Mouse (Mus musculus) testis, postnatal 10 days (tissue): ENCODE measurements around the gene Mcat.
"Not testable (repeated sequence)": the region's sequence is repeated elsewhere in the genome, so short reads cannot be mapped to it uniquely, and the experiment has no call there.

ENCODE experiments used
- DNase-seq: peaks from one replicate; pipeline ENCODE4 v3.0.0; 2021; ENCODE audit warnings: low spot score

Gene Mcat

DNA sequence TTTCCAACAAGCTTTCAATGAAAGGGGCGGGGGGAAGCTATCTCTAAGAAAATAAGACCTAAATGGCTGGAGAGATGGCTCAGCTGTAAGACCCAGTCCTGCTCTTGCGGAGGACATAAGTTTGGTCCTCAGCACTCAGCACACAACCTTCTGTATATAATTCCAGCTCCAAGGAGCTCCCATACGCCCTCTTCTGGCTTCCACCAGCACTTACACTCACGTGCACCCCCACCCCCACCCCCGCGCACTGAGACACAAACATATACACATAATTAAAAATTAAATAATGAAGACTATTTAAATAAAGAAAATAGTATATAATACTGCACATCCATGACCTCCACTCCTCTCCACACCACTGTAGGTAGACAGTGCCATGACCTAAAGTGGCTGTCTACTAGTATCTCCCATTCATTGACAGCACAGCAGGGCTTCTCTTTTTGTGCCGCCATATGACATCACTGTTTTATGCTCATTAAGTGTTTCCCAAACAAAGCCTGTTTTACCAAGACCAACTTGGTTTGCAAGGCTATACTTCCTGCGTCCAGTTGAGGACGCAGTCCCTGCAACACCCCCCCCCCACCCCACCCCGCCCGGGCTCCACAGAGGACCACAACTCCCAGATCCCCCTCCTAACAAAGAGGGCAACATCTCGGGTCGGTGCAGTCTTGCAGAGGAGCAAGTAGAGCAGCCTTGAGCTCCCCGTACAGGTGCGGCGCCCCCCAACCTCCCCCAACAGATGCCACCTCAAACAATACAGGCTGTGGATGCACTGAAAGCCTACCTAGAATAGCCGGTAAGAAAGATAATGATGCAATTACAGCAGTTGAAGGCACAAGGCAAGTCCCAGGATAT lies 53.4 kb downstream of the Mcat start:
- no peak for DNase-seq

DNA sequence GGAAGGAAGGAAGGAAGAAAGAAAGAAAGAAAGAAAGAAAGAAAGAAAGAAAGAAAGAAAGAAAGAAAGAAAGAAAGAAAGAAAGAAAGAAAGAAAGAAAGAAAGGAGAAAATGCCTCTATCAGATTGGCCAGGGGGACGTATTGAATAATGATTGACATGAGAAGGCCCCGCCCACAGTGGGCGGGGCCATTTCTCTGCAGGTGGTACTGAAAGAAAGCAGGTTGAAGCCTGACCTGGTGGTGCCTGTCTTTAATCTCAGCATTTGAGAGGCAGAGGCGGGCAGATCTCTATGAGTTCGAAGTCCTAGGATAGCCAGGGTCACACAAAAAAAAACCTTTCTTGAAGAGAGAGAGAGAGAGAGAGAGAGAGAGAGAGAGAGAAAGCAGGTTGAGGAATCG lies 62.1 kb downstream of the Mcat start:
- not testable (repeated sequence) for DNase-seq

DNA sequence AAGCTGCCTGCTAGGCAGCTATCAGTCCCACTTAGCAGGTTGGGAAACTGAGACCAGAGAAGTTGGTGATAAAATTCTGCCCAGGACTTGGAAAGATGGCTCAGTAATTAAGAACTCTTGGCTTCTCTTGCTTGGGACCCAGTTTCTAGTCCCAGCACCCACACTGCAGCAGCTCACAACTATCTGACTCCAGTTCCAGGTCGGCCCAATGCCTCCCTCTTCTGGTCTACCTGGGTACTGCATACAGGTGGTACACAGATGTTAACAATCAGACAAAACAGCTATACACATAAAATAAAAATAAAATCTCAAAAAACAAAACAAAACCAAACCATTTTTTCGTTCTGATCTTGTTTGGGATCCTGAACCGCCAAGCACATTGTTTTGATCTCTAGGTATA lies 63.2 kb downstream of the Mcat start:
- peak; percentile 68 for DNase-seq

DNA sequence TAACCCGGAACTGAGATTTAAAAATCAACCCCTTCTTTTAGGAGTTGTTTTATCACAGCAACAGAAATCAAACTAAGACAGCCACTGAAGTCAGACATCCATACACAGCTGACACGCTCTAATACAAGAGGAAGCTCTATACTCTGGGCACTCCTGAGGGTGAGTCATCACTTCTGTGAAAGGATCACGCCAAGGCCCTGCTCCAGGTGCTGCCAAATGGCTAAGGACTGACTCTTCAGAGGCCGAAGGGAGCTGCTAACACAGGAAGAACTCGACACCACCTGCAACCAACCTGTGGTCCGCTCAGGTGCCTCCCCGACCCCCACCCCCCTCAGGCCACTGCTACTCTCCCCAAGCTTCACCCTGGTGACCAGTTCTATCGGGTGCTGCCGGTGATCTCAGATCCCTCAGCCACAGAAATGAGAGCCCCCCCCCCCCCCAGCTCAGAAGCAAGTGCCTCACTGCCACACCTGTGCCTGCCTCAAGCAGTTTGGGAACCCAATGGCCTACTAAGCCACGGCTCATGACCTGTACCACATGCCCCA lies 64.3 kb downstream of the Mcat start:
- DNase-seq = no peak

DNA sequence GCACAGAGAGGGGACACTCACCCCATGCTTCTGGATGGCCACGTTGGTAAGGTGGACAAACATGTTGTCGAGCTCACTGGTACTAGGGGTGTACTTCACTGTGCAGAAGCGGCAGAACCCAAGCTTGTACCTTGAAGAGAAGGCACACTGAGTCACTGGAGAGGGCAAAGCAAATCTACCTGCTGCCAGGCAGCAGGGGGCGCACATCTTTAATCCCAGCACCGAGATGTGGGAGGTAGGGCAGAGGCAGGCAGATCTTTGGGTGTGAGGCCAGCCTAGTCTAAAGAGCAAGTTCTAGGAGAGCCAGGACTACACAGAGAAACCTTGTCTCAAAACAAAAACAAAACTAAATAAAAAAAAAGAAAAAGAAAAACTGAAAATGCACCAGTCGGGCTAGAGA lies 66.3 kb downstream of the Mcat start:
- DNase-seq = no peak
